In the genomic region with DNA sequence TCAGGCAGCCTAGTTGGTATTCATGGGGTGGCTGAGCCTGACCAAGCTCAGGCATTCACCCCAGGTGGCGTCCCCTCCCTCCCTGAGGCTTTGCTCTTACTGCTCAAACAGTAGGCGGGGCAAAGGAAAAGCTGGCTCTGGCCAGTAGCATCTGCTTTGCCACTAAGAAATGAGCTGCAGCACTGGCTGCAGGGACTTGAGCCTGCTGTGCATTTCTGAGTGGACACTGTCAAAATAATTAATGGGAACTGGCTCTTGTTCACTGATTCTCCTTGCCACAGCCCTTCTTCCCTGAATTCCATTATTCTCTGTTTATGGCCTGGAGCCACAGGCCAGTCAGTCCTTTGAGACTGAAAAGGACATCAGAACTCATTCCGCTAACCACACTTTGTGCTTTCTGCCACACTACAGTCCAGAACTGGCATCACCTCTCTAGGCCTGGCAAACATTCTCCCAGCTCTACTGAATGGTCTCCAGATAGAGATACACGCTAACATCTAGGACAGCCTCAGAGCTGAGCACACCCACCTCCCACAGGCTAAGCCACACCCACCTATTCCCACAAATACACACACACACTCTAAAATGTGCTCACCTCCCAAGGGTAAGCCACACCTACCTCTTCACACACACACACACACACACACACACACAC, we compare ENCODE assay signal across 18 mouse cellular contexts. TPM values are rescaled to one million over a fixed set of nuclear protein-coding genes. Genes with fewer than 3 reads are reported as not detected.
DNase-seq lines count a peak whose midpoint lies in the region; ATAC-seq and TF ChIP-seq lines count a peak whose summit lies in the region.
"Had no signal": no experiment of that assay in that cellular context is flagged by ENCODE, and none has a peak within 500 bp of the region (broad histone marks: within the 10 kb centered on the region; RNA-seq: fewer than 3 reads in every experiment).

No protein-coding gene starts in this region.

- no peaks in the 10 kb centered on the region for H3K9me3 ChIP-seq in forebrain, postnatal 0 days (ENCODE audit: low read length)
- H3K9me3 ChIP-seq in forebrain, embryonic 16.5 days (ENCODE audit: control insufficient read depth, low read length), result no peaks in the 10 kb centered on the region
- no peaks in the 10 kb centered on the region for H3K9me3 ChIP-seq in neural tube, embryonic 11.5 days (ENCODE audit: control insufficient read depth, low read length)
- H3K9me3 ChIP-seq in hindbrain, embryonic 14.5 days (ENCODE audit: control insufficient read depth, low read length), result no peaks in the 10 kb centered on the region
- H3K9me3 ChIP-seq in lung, postnatal 0 days (ENCODE audit: low read length), result no peaks in the 10 kb centered on the region
- H3K9me3 ChIP-seq: neural tube, embryonic 12.5 days had no signal

- H3K4me2 ChIP-seq in forebrain, postnatal 0 days (ENCODE audit: low read depth), result no peak overlapping the region
- no peak overlapping the region for H3K4me2 ChIP-seq in forebrain, embryonic 16.5 days (ENCODE audit: low read length)
- H3K4me2 ChIP-seq in neural tube, embryonic 11.5 days (ENCODE audit: low read depth), result no peak overlapping the region
- no peak overlapping the region for H3K4me2 ChIP-seq in hindbrain, embryonic 14.5 days (replicated peaks)
- H3K4me2 ChIP-seq in lung, postnatal 0 days (replicated peaks; ENCODE audit: low read depth, low read length), result no peak overlapping the region
- H3K4me2 ChIP-seq: neural tube, embryonic 12.5 days had no signal

- intact Hi-C loops in left cerebral cortex, postnatal 25 days (cut with DNase I), result no loop called here

- H3K4me1 ChIP-seq in forebrain, postnatal 0 days (ENCODE audit: insufficient read depth), result no peaks in the 10 kb centered on the region
- H3K4me1 ChIP-seq in forebrain, embryonic 16.5 days (replicated peaks; ENCODE audit: control insufficient read depth, insufficient read depth, low read length), result peaks cover 4% of the 10 kb centered on the region; the same call in 1 of the 2 replicates
- no peaks in the 10 kb centered on the region for H3K4me1 ChIP-seq in neural tube, embryonic 11.5 days (ENCODE audit: control insufficient read depth, insufficient read depth, low read length)
- peaks cover 14% of the 10 kb centered on the region for H3K4me1 ChIP-seq in hindbrain, embryonic 14.5 days (replicated peaks; ENCODE audit: control insufficient read depth, insufficient read depth, low read length)
- H3K4me1 ChIP-seq in lung, postnatal 0 days (ENCODE audit: insufficient read depth, low read depth, low read length), result no peaks in the 10 kb centered on the region

- H3K4me3 ChIP-seq in forebrain, postnatal 0 days (ENCODE audit: low read depth, low read length), result no peak overlapping the region
- H3K4me3 ChIP-seq in forebrain, embryonic 16.5 days (replicated peaks; ENCODE audit: low read length), result no peak overlapping the region
- H3K4me3 ChIP-seq in neural tube, embryonic 11.5 days (ENCODE audit: low read depth, low read length), result no peak overlapping the region
- H3K4me3 ChIP-seq in hindbrain, embryonic 14.5 days (replicated peaks; ENCODE audit: low read length), result no peak overlapping the region
- H3K4me3 ChIP-seq in lung, postnatal 0 days (ENCODE audit: low read depth, low read length), result no peak overlapping the region
- H3K4me3 ChIP-seq: neural tube, embryonic 12.5 days had no signal

- H3K27me3 ChIP-seq in forebrain, postnatal 0 days (ENCODE audit: insufficient read depth, low read length), result no peaks in the 10 kb centered on the region
- H3K27me3 ChIP-seq in forebrain, embryonic 16.5 days (replicated peaks; ENCODE audit: control insufficient read depth, insufficient read depth, low read length), result no peaks in the 10 kb centered on the region
- H3K27me3 ChIP-seq in neural tube, embryonic 11.5 days (ENCODE audit: control insufficient read depth, insufficient read depth, low read length), result no peaks in the 10 kb centered on the region
- H3K27me3 ChIP-seq in hindbrain, embryonic 14.5 days (ENCODE audit: control insufficient read depth, insufficient read depth, low read length), result no peaks in the 10 kb centered on the region
- no peaks in the 10 kb centered on the region for H3K27me3 ChIP-seq in lung, postnatal 0 days (replicated peaks; ENCODE audit: insufficient read depth, low read length)
- H3K27me3 ChIP-seq: neural tube, embryonic 12.5 days had no signal

- TF ChIP-seq CTCF in forebrain, postnatal 0 days (IDR thresholded peaks at IDR 0.05; ENCODE audit: low read depth), result no peak
- TF ChIP-seq CTCF in lung, postnatal 0 days (IDR thresholded peaks at IDR 0.05), result no peak

- ATAC-seq in forebrain, postnatal 0 days, result no peak
- ATAC-seq in forebrain, embryonic 16.5 days, result no peak
- ATAC-seq in neural tube, embryonic 11.5 days (ENCODE audit: insufficient read depth, low FRiP score, low TSS enrichment), result no peak
- ATAC-seq in hindbrain, embryonic 14.5 days (ENCODE audit: low FRiP score), result peak; percentile 75
- no peak for ATAC-seq in lung, postnatal 0 days
- ATAC-seq: intestine, embryonic 16.5 days had no signal

- DNase-seq in forebrain, postnatal 0 days, result no peak
- DNase-seq in neural tube, embryonic 11.5 days (ENCODE audit: low spot score), result peak; percentile 26
- DNase-seq in neural tube, embryonic 10.5 days (ENCODE audit: extremely low spot score, low spot score), result no peak
- peak; percentile 52 for DNase-seq in hindbrain, embryonic 14.5 days (ENCODE audit: low spot score)
- peak; percentile 44 for DNase-seq in retina, postnatal 1 day
- DNase-seq in lung, postnatal 0 days (ENCODE audit: low spot score), result no peak
- no peak for DNase-seq in left cerebral cortex, postnatal 25 days (ENCODE audit: low spot score in 2 of 2)
- DNase-seq: B cell, adult 2 months; heart, adult 11 months; heart, postnatal 10 days; lung, adult 2 months; right cerebral cortex, postnatal 25 days; thymus, postnatal 36 days had no signal

- 0 out of 2 replicates have a peak overlapping the region, but pooled peaks have one; percentile 4 for H3K27ac ChIP-seq in forebrain, postnatal 0 days (ENCODE audit: low read depth, low read length)
- no peak overlapping the region for H3K27ac ChIP-seq in forebrain, embryonic 16.5 days (ENCODE audit: low read length)
- 0 out of 2 replicates have a peak overlapping the region, but pooled peaks have one; percentile 23 for H3K27ac ChIP-seq in neural tube, embryonic 11.5 days (ENCODE audit: low read depth, low read length)
- peak overlapping the region; percentile 38 for H3K27ac ChIP-seq in hindbrain, embryonic 14.5 days
- H3K27ac ChIP-seq in lung, postnatal 0 days (ENCODE audit: low read length), result no peak overlapping the region
- H3K27ac ChIP-seq: neural tube, embryonic 12.5 days had no signal

- H3K36me3 ChIP-seq in forebrain, postnatal 0 days (ENCODE audit: insufficient read depth), result no peaks in the 10 kb centered on the region
- no peaks in the 10 kb centered on the region for H3K36me3 ChIP-seq in forebrain, embryonic 16.5 days (ENCODE audit: control insufficient read depth, insufficient read depth)
- no peaks in the 10 kb centered on the region for H3K36me3 ChIP-seq in neural tube, embryonic 11.5 days (ENCODE audit: control insufficient read depth, insufficient read depth, low read length)
- H3K36me3 ChIP-seq in hindbrain, embryonic 14.5 days (replicated peaks; ENCODE audit: control insufficient read depth, insufficient read depth), result no peaks in the 10 kb centered on the region
- H3K36me3 ChIP-seq in lung, postnatal 0 days (ENCODE audit: insufficient read depth, low read length), result no peaks in the 10 kb centered on the region
- H3K36me3 ChIP-seq: neural tube, embryonic 12.5 days had no signal

- 29% methylated on average over 4 of the region's 4 CpGs for WGBS in forebrain, postnatal 0 days
- 37% methylated on average over 4 of the region's 4 CpGs for WGBS in forebrain, embryonic 16.5 days
- WGBS in neural tube, embryonic 11.5 days, result 24% methylated on average over 4 of the region's 4 CpGs
- WGBS in hindbrain, embryonic 14.5 days, result 25% methylated on average over 4 of the region's 4 CpGs
- 44% methylated on average over 4 of the region's 4 CpGs for WGBS in lung, postnatal 0 days

- H3K9ac ChIP-seq in forebrain, postnatal 0 days, result no peak overlapping the region
- H3K9ac ChIP-seq in forebrain, embryonic 16.5 days (replicated peaks; ENCODE audit: low read depth, low read length), result no peak overlapping the region
- no peak overlapping the region for H3K9ac ChIP-seq in neural tube, embryonic 11.5 days (ENCODE audit: low read length)
- no peak overlapping the region for H3K9ac ChIP-seq in hindbrain, embryonic 14.5 days
- H3K9ac ChIP-seq in lung, postnatal 0 days (replicated peaks; ENCODE audit: low read depth), result no peak overlapping the region
- H3K9ac ChIP-seq: neural tube, embryonic 12.5 days had no signal

- TF ChIP-seq EP300 in lung, postnatal 0 days (IDR thresholded peaks at IDR 0.05), result no peak

RNA-seq across cellular contexts. Expression of a gene that starts 53.2 kb away (rescaled TPM):
- total RNA-seq in forebrain, postnatal 0 days (2014; rRNA removed), result 39.2 and 44.1 TPM in 2 replicates
- 29.5 and 36.4 TPM in 2 replicates for polyA plus RNA-seq in forebrain, postnatal 0 days (2015; fragmentation: Nextera tagmentation; extraction: Ambion mirVana)
- 22.5 and 26.9 TPM in 2 replicates for polyA plus RNA-seq in forebrain, embryonic 16.5 days (2015; fragmentation: Nextera tagmentation; extraction: Ambion mirVana)
- 0.99 and 1.5 TPM in 2 replicates for polyA plus RNA-seq in neural tube, embryonic 11.5 days (2014; fragmentation: Nextera tagmentation; extraction: Ambion mirVana)
- polyA plus RNA-seq in hindbrain, embryonic 14.5 days (2014; fragmentation: Nextera tagmentation; extraction: Ambion mirVana), result 28.6 and 33.7 TPM in 2 replicates
- polyA plus RNA-seq in lung, postnatal 0 days (2015; fragmentation: Nextera tagmentation; extraction: Ambion mirVana), result not detected in 2 replicates
- 100 to 1,000 TPM; 314 to 322 TPM for total RNA-seq in left cerebral cortex, postnatal 25 days (2021)
- total RNA-seq: heart, postnatal 10 days; megakaryocyte progenitor cell, adult 5-6 weeks; MEL had no signal
- polyA plus RNA-seq: lung, adult 2 months had no signal

Comparison
In these comparisons a context has a peak if more than half of its experiments do, and no peak if none do; other contexts are left out.
1. DNase-seq: peak in neural tube, embryonic 11.5 days (single experiment), hindbrain, embryonic 14.5 days (single experiment) and retina, postnatal 1 day (single experiment); none in forebrain, postnatal 0 days (single experiment), neural tube, embryonic 10.5 days (single experiment), lung, postnatal 0 days (single experiment) and left cerebral cortex, postnatal 25 days (0 of 2).
2. H3K27ac ChIP-seq: peak in forebrain, postnatal 0 days (single experiment), neural tube, embryonic 11.5 days (single experiment) and hindbrain, embryonic 14.5 days (single experiment); none in forebrain, embryonic 16.5 days (single experiment) and lung, postnatal 0 days (single experiment).